15 mouse cellular contexts compared by ENCODE assay signal in the genomic region with DNA sequence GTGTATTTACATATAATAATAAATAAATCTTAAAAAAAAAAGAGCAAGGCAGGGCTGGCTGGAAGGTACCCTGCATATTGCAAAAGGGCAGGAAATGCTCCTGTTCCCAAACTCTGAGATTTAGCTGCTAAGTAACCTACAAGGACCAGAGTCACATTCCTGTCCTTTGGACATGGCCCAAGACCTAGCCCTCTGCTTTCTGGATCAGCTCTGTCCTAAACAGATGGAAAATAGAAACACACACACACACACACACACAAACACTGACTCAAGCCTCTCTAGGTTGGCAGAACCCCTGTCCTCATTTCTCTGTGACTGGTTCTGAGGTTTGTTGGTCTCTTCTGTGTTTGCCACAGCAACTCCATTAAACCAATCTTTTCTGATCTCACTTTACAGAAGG. TPM values are rescaled to one million over a fixed set of nuclear protein-coding genes. Genes with fewer than 3 reads are reported as not detected.
DNase-seq lines count a peak whose midpoint lies in the region; ATAC-seq and TF ChIP-seq lines count a peak whose summit lies in the region.
"Had no signal": no experiment of that assay in that cellular context is flagged by ENCODE, and none has a peak within 500 bp of the region (broad histone marks: within the 10 kb centered on the region; RNA-seq: fewer than 3 reads in every experiment).

No protein-coding gene starts in this region.

- no peaks in the 10 kb centered on the region for H3K27me3 ChIP-seq in kidney, embryonic 15.5 days

- no peak for ATAC-seq in kidney, embryonic 15.5 days (replicated peaks; ENCODE audit: low FRiP score)
- ATAC-seq: forebrain, embryonic 16.5 days had no signal

- H3K4me3 ChIP-seq in gastrocnemius, adult 2 months = no peak overlapping the region
- H3K4me3 ChIP-seq in kidney, embryonic 15.5 days (replicated peaks) = no peak overlapping the region
- H3K4me3 ChIP-seq: hindbrain, embryonic 10.5 days; layer of hippocampus, adult 2 months had no signal

- intact Hi-C loops in gastrocnemius, adult 2 months (cut with DNase I) = no loop called here

- no peak for DNase-seq in gastrocnemius, adult 2 months
- no peak for DNase-seq in gastrocnemius, postnatal 25 days
- DNase-seq in kidney, adult 9 months = no peak
- peak; percentile 62 for DNase-seq in Muller cell, postnatal 12 days (ENCODE audit: inconsistent ontology term)
- peak; percentile 64 to 70 for DNase-seq in kidney, postnatal 25 days
- DNase-seq in yolk sac, embryonic 10.5 days (ENCODE audit: low spot score) = no peak
- DNase-seq: gastrocnemius, postnatal 10 days; thymus, postnatal 14 days had no signal

- peaks cover 74% of the 10 kb centered on the region for H3K36me3 ChIP-seq in kidney, embryonic 15.5 days

- H3K4me1 ChIP-seq in kidney, embryonic 15.5 days = peaks cover 54% of the 10 kb centered on the region

- H3K4me2 ChIP-seq in kidney, embryonic 15.5 days = no peak overlapping the region
- H3K4me2 ChIP-seq: liver, embryonic 11.5 days had no signal

- no peak for TF ChIP-seq CTCF in gastrocnemius, adult 2 months (IDR thresholded peaks at IDR 0.05)

- H3K9me3 ChIP-seq in kidney, embryonic 15.5 days (replicated peaks) = no peaks in the 10 kb centered on the region
- H3K9me3 ChIP-seq: hindbrain, embryonic 10.5 days had no signal

- H3K9ac ChIP-seq in kidney, embryonic 15.5 days = no peak overlapping the region

- H3K27ac ChIP-seq in gastrocnemius, adult 2 months = peak overlapping the region; percentile 84
- peak overlapping the region; percentile 11; the same call in 1 of the 2 replicates for H3K27ac ChIP-seq in kidney, embryonic 15.5 days
- H3K27ac ChIP-seq: hindbrain, embryonic 10.5 days; layer of hippocampus, adult 2 months had no signal

RNA-seq across cellular contexts. Expression of gene Sema3b, which starts 11.9 kb away (rescaled TPM):
- total RNA-seq in gastrocnemius, adult 2 months (2021) = 10 to 100 TPM; 11.2 to 17.9 TPM
- total RNA-seq in gastrocnemius, postnatal 25 days (2021) = 10 to 100 TPM; 18.1 to 19.4 TPM
- polyA plus RNA-seq in kidney, embryonic 15.5 days (2015; fragmentation: Nextera tagmentation; extraction: Ambion mirVana) = 21.1 and 22.5 TPM in 2 replicates
- total RNA-seq: common myeloid progenitor, adult 5-6 weeks; megakaryocyte progenitor cell, adult 5-6 weeks had no signal

RNA-seq across cellular contexts. Expression of gene Gnai2, which starts 14.2 kb away (rescaled TPM):
- total RNA-seq in gastrocnemius, adult 2 months (2021) = 10 to 100 TPM; 59.9 to 77.7 TPM
- total RNA-seq in gastrocnemius, postnatal 25 days (2021) = 10 to 100 TPM; 73.2 to 87.6 TPM
- 403 and 424 TPM in 2 replicates for polyA plus RNA-seq in kidney, embryonic 15.5 days (2015; fragmentation: Nextera tagmentation; extraction: Ambion mirVana)

RNA-seq across cellular contexts. Expression of gene Ifrd2, which starts 33.5 kb away (rescaled TPM):
- total RNA-seq in gastrocnemius, adult 2 months (2021) = 10 to 100 TPM; 48.5 to 50.4 TPM
- 10 to 100 TPM; 44.2 to 45.3 TPM for total RNA-seq in gastrocnemius, postnatal 25 days (2021)
- 47.8 and 55.8 TPM in 2 replicates for polyA plus RNA-seq in kidney, embryonic 15.5 days (2015; fragmentation: Nextera tagmentation; extraction: Ambion mirVana)

RNA-seq across cellular contexts. Expression of gene Hyal3, which starts 40.3 kb away (rescaled TPM):
- total RNA-seq in gastrocnemius, adult 2 months (2021) = under 1 TPM; 0.22 to 0.33 TPM
- total RNA-seq in gastrocnemius, postnatal 25 days (2021) = under 1 TPM; 0.38 to 0.72 TPM
- polyA plus RNA-seq in kidney, embryonic 15.5 days (2015; fragmentation: Nextera tagmentation; extraction: Ambion mirVana) = 1.3 TPM in 2 replicates

RNA-seq across cellular contexts. Expression of gene Naa80, which starts 42.3 kb away (rescaled TPM):
- 10 to 100 TPM; 11.8 to 14.7 TPM for total RNA-seq in gastrocnemius, adult 2 months (2021)
- 10 to 100 TPM; 10.4 to 13.4 TPM for total RNA-seq in gastrocnemius, postnatal 25 days (2021)
- polyA plus RNA-seq in kidney, embryonic 15.5 days (2015; fragmentation: Nextera tagmentation; extraction: Ambion mirVana) = 16.0 and 19.3 TPM in 2 replicates

Comparison
In these comparisons a context has a peak if more than half of its experiments do, and no peak if none do; other contexts are left out.
1. DNase-seq: peak in Muller cell, postnatal 12 days (single experiment) and kidney, postnatal 25 days (2 of 2); none in gastrocnemius, adult 2 months (single experiment), gastrocnemius, postnatal 25 days (single experiment), kidney, adult 9 months (single experiment) and yolk sac, embryonic 10.5 days (single experiment).